Mouse (Mus musculus): ENCODE results near the gene Ift81.
A peak's percentile ranks its signal among the peaks of the same experiment; 100 is the strongest.

Gene Ift81

GRCm38 (mm10) chr5:122516901-122517300, 97.4 kb downstream of the Ift81 start:
- DNase-seq (ENCODE audit: low spot score in 2 of 2): no peak

GRCm38 (mm10) chr5:122516029-122516730, 98.1 kb downstream of the Ift81 start:
- DNase-seq (ENCODE audit: low spot score in 2 of 2): no peak

GRCm38 (mm10) chr5:122514127-122514521, 100.2 kb downstream of the Ift81 start:
- no peak for DNase-seq (ENCODE audit: low spot score in 2 of 2)

- no peak for DNase-seq (ENCODE audit: low spot score in 2 of 2)
These were observed 100.7 kb downstream of the Ift81 start for GRCm38 (mm10) chr5:122513421-122514126.

GRCm38 (mm10) chr5:122512011-122512410, 102.3 kb downstream of the Ift81 start:
- DNase-seq (ENCODE audit: low spot score in 2 of 2): no peak

GRCm38 (mm10) chr5:122511405-122511804, 102.9 kb downstream of the Ift81 start:
- DNase-seq (ENCODE audit: low spot score in 2 of 2): no peak

- DNase-seq (ENCODE audit: low spot score in 2 of 2): no peak
These were observed 103.6 kb downstream of the Ift81 start for GRCm38 (mm10) chr5:122510651-122511157.

GRCm38 (mm10) chr5:122509608-122510007, 104.7 kb downstream of the Ift81 start:
- DNase-seq (ENCODE audit: low spot score in 2 of 2): no peak

- no peak for DNase-seq (ENCODE audit: low spot score in 2 of 2)
These were observed 105.4 kb downstream of the Ift81 start for GRCm38 (mm10) chr5:122508861-122509306.

GRCm38 (mm10) chr5:122507396-122507795, 106.9 kb downstream of the Ift81 start:
- DNase-seq (ENCODE audit: low spot score in 2 of 2): no peak

GRCm38 (mm10) chr5:122506462-122506861, 107.9 kb downstream of the Ift81 start:
- DNase-seq (ENCODE audit: low spot score in 2 of 2): no peak

- no peak for DNase-seq (ENCODE audit: low spot score in 2 of 2)
These were observed 108.8 kb downstream of the Ift81 start for GRCm38 (mm10) chr5:122505554-122505953.

- DNase-seq (ENCODE audit: low spot score in 2 of 2): no peak
These were observed 110.6 kb downstream of the Ift81 start for GRCm38 (mm10) chr5:122503760-122504119.

- DNase-seq (ENCODE audit: low spot score in 2 of 2): no peak
These were observed 111.1 kb downstream of the Ift81 start for GRCm38 (mm10) chr5:122503015-122503759.

- DNase-seq (ENCODE audit: low spot score in 2 of 2): peak; percentile 86 to 87
These were observed 112.0 kb downstream of the Ift81 start, which contains the start of gene Atp2a2 for GRCm38 (mm10) chr5:122502077-122502941. Atp2a2 (minus strand) TSS chr5:122502225.

- peak in 1 of 2 experiments; percentile 59 for DNase-seq (ENCODE audit: low spot score in 2 of 2)
These were observed 112.9 kb downstream of the Ift81 start for GRCm38 (mm10) chr5:122501101-122502076.

- no peak for DNase-seq (ENCODE audit: low spot score in 2 of 2)
These were observed 113.8 kb downstream of the Ift81 start for GRCm38 (mm10) chr5:122500563-122500962.
